Mouse (Mus musculus) liver, embryonic 15.5 days (tissue): Measurements from ENCODE around the gene Fbxl21. TPM values are rescaled to one million over a fixed set of nuclear protein-coding genes. Genes with fewer than 3 reads are reported as not detected.

Source experiments
- ATAC-seq: fragments of 200-750 bp; cut with Nextera tagmentation; 2 replicates; pipeline ENCODE4 v1.8.0; 2017; ENCODE audit warnings: moderate number of reproducible peaks, mild to moderate bottlenecking, moderate library complexity; ENCODE audit not compliant: insufficient read depth
- H3K27ac ChIP-seq: fragments of 300-500 bp; sonication (generic); replicated peaks from 2 replicates; pipeline ENCODE4 v1.5.1; 2015; ENCODE audit warnings: mild to moderate bottlenecking, inconsistent platforms
- H3K27me3 ChIP-seq: fragments of 300-500 bp; sonication (generic); 2 replicates; pipeline ENCODE4 v1.6.1; 2015; ENCODE audit warnings: mild to moderate bottlenecking, inconsistent platforms
- H3K36me3 ChIP-seq: fragments of 300-500 bp; sonication (generic); replicated peaks from 2 replicates; pipeline ENCODE4 v1.6.1; 2015; ENCODE audit warnings: moderate library complexity, mild to moderate bottlenecking, inconsistent platforms
- H3K4me1 ChIP-seq: fragments of 300-500 bp; sonication (generic); replicated peaks from 2 replicates; pipeline ENCODE4 v1.6.1; 2015; ENCODE audit warnings: inconsistent platforms
- H3K4me2 ChIP-seq: fragments of 300-500 bp; sonication (generic); 2 replicates; pipeline ENCODE4 v1.6.1; 2015; ENCODE audit warnings: moderate library complexity, mild to moderate bottlenecking, inconsistent platforms
- H3K4me3 ChIP-seq: fragments of 300-500 bp; sonication (generic); replicated peaks from 2 replicates; pipeline ENCODE4 v1.5.1; 2015; ENCODE audit warnings: mild to moderate bottlenecking, inconsistent platforms
- H3K9ac ChIP-seq: fragments of 300-500 bp; sonication (generic); 2 replicates; pipeline ENCODE4 v1.6.1; 2015; ENCODE audit warnings: moderate library complexity, mild to moderate bottlenecking, inconsistent platforms
- H3K9me3 ChIP-seq: fragments of 300-500 bp; sonication (generic); replicated peaks from 2 replicates; pipeline ENCODE4 v1.6.1; 2016; ENCODE audit warnings: inconsistent platforms
- WGBS: fragments of 180-500 bp; shearing (Covaris S2); methylation state at CpG from one replicate; pipeline ENCODE4 v1.1.7; 2015; ENCODE audit warnings: mixed read lengths; ENCODE audit not compliant: insufficient replicate concordance; 5-methylcytosine and 5-hydroxymethylcytosine counted together
- polyA plus RNA-seq: library from polyadenylated mRNA; unstranded; fragments of >200 nt; fragmentation: Nextera tagmentation; extraction: Ambion mirVana; gene quantifications from 2 replicates; pipeline ENCODE4 v1.2.1, GENCODE M21; 2015

Gene Fbxl21
- polyA plus RNA-seq, 1 experiment from 2014 or later: 0.86 TPM

- no peak for ATAC-seq
- WGBS: 58% methylated on average over 5 of the region's 5 CpGs
- H3K9me3 ChIP-seq: no peaks in the 10 kb centered on the region
- H3K27me3 ChIP-seq: no peaks in the 10 kb centered on the region
- H3K9ac ChIP-seq: no peak overlapping the region
- H3K36me3 ChIP-seq: no peaks in the 10 kb centered on the region
- H3K27ac ChIP-seq: no peak overlapping the region
- H3K4me2 ChIP-seq: no peak overlapping the region
- no peaks in the 10 kb centered on the region for H3K4me1 ChIP-seq
- H3K4me3 ChIP-seq: no peak overlapping the region
Observed at GRCm38 (mm10) chr13:56534931-56535330, 12.7 kb downstream of the Fbxl21 start.

GRCm38 (mm10) chr13:56535570-56535969, 13.3 kb downstream of the Fbxl21 start:
- Histone ChIP-seq H3K4me1 (no peaks in the 10 kb centered on the region), H3K4me3 (no peak overlapping the region), H3K36me3 (no peaks in the 10 kb centered on the region), H3K9me3 (no peaks in the 10 kb centered on the region), H3K4me2 (no peak overlapping the region), H3K27ac (no peak overlapping the region), H3K9ac (no peak overlapping the region), H3K27me3 (no peaks in the 10 kb centered on the region)
- 41% methylated on average over 5 of the region's 5 CpGs for WGBS
- ATAC-seq: no peak

DNA sequence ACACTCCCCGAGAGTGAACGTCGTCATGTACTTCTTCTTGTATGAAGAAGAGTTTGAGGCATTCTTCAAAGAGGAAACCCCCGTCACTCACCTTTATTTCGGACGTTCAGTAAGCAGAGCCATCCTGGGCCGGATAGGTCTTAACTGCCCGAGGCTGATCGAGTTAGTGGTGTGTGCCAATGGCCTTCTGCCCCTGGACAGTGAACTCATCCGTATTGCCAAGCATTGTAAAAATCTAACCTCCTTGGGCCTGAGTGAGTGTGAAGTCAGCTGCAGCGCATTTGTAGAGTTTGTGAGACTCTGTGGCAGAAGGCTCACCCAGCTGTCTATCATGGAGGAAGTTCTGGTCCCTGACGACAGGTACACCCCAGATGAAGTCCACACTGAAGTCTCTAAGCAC, 14.8 kb downstream of the Fbxl21 start:
- no peaks in the 10 kb centered on the region for H3K9me3 ChIP-seq
- no peak overlapping the region for H3K4me2 ChIP-seq
- H3K4me3 ChIP-seq: no peak overlapping the region
- no peaks in the 10 kb centered on the region for H3K36me3 ChIP-seq
- 68% methylated on average over 12 of the region's 12 CpGs for WGBS
- ATAC-seq: no peak
- no peak overlapping the region for H3K27ac ChIP-seq
- no peaks in the 10 kb centered on the region for H3K27me3 ChIP-seq
- H3K9ac ChIP-seq: no peak overlapping the region
- H3K4me1 ChIP-seq: no peaks in the 10 kb centered on the region

- ATAC-seq: no peak
- WGBS: 76% methylated on average over 4 of the region's 4 CpGs
- H3K4me3 ChIP-seq: no peak overlapping the region
Observed at GRCm38 (mm10) chr13:56539846-56540245, 17.6 kb downstream of the Fbxl21 start.

DNA sequence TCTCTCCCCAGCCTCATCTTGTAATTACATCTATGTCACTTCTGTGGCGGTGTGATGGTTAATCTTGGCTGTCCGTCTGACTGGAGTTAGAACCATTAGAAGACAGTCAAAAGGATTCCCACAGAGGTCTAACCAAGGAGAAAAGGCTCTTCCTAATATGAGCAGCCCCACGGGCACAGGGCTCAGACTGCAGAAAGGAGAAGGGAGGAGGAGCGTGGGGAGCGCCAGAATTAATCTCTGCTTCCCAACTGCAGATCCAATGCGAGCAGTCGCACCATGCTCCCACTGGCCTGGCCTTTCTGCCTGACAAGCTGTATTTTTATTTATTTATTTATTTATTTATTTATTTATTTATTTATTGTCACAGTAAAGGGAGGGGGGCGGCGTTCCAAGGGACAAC, 21.5 kb downstream of the Fbxl21 start:
- H3K9ac ChIP-seq: no peak overlapping the region
- WGBS: 67% methylated on average over 9 of the region's 9 CpGs
- no peak overlapping the region for H3K4me3 ChIP-seq
- no peaks in the 10 kb centered on the region for H3K4me1 ChIP-seq
- H3K9me3 ChIP-seq: no peaks in the 10 kb centered on the region
- H3K27me3 ChIP-seq: no peaks in the 10 kb centered on the region
- no peak overlapping the region for H3K27ac ChIP-seq
- no peak for ATAC-seq
- no peak overlapping the region for H3K4me2 ChIP-seq
- no peaks in the 10 kb centered on the region for H3K36me3 ChIP-seq

More at GRCm38 (mm10) chr13:56539846-56540245, 17.6 kb downstream of the Fbxl21 start:
- Histone ChIP-seq H3K36me3 (no peaks in the 10 kb centered on the region), H3K27me3 (no peaks in the 10 kb centered on the region), H3K4me1 (no peaks in the 10 kb centered on the region), H3K27ac (no peak overlapping the region), H3K9ac (no peak overlapping the region), H3K4me2 (no peak overlapping the region), H3K9me3 (no peaks in the 10 kb centered on the region)

DNA sequence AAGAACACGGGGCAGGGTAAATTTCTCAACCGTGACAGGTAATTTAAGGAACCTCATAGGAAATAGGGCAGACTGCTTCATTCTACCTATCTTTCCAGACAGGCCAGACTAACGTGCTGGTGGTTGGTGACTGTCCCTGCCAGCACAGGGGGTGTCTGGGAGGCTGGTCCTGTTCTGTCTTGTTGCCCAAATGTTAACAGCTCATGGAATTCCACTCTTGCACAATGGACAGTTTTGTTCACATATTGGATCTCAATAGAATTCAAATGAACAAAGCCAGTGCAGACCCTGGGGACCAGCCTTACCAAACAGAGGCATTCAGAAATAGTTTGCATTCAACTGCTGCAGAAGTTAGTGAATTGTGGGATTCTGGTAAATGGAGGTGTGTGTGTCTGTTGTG, 22.7 kb downstream of the Fbxl21 start:
- Histone ChIP-seq H3K36me3 (no peaks in the 10 kb centered on the region), H3K27me3 (no peaks in the 10 kb centered on the region), H3K4me1 (peaks cover 7% of the 10 kb centered on the region), H3K9ac (no peak overlapping the region), H3K9me3 (no peaks in the 10 kb centered on the region), H3K4me2 (no peak overlapping the region), H3K4me3 (no peak overlapping the region), H3K27ac (no peak overlapping the region)
- WGBS: 51% methylated on average over 3 of the region's 3 CpGs
- no peak for ATAC-seq

- WGBS: 53% methylated on average over 9 of the region's 9 CpGs
- Histone ChIP-seq H3K27ac (no peak within 1 kb of the TSS), H3K9ac (no peak within 1 kb of the TSS)
Observed at GRCm38 (mm10) chr13:56548401-56548800, 26.1 kb downstream of the Fbxl21 start, which contains the start of gene Lect2. TSS of gene Lect2 (minus strand) at chr13:56548502.

GRCm38 (mm10) chr13:56549364-56549763, 27.1 kb downstream of the Fbxl21 start:
- Histone ChIP-seq H3K27me3 (no peaks in the 10 kb centered on the region), H3K4me3 (no peak overlapping the region), H3K9me3 (no peaks in the 10 kb centered on the region), H3K9ac (no peak overlapping the region), H3K4me1 (peaks cover 7% of the 10 kb centered on the region), H3K27ac (no peak overlapping the region), H3K4me2 (no peak overlapping the region), H3K36me3 (no peaks in the 10 kb centered on the region)
- no peak for ATAC-seq
- 17% methylated on average over 4 of the region's 4 CpGs for WGBS

More at GRCm38 (mm10) chr13:56548401-56548800, 26.1 kb downstream of the Fbxl21 start, which contains the start of gene Lect2:
- Histone ChIP-seq H3K4me1 (peaks cover 7% of the 10 kb centered on the region), H3K27me3 (no peaks in the 10 kb centered on the region), H3K9me3 (no peaks in the 10 kb centered on the region), H3K36me3 (no peaks in the 10 kb centered on the region), H3K4me2 (peak within 1 kb of the TSS; percentile 32), H3K4me3 (peak within 1 kb of the TSS; percentile 22)
- ATAC-seq: no peak

GRCm38 (mm10) chr13:56550574-56550973, 28.3 kb downstream of the Fbxl21 start:
- WGBS: 24% methylated on average over 1 of the region's 1 CpGs
- ATAC-seq: no peak

DNA sequence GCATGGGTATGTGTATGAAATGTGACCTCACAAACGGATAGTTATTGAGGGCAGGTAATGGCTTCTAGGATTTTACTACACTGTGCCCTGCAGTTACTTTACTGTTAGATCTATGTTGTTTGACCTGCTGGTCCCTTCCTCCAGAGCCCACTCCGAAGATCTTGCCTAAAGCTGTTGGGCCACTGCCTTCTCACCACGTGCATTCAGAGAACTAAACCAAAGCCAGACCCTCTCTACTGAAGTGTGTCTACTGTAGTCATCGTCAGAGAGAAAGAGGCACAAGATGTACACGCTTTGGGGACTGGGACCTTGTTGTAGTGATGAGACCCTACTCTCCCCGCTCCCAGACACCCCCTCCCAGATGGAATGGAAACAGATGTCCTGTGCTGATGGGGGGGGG, 29.4 kb downstream of the Fbxl21 start:
- Histone ChIP-seq H3K4me1 (peaks cover 7% of the 10 kb centered on the region), H3K27ac (no peak overlapping the region), H3K4me3 (no peak overlapping the region), H3K27me3 (no peaks in the 10 kb centered on the region), H3K9ac (no peak overlapping the region), H3K4me2 (no peak overlapping the region), H3K36me3 (no peaks in the 10 kb centered on the region), H3K9me3 (no peaks in the 10 kb centered on the region)
- no peak for ATAC-seq
- 43% methylated on average over 6 of the region's 6 CpGs for WGBS

More at GRCm38 (mm10) chr13:56550574-56550973, 28.3 kb downstream of the Fbxl21 start:
- peaks cover 7% of the 10 kb centered on the region for H3K4me1 ChIP-seq
- no peak overlapping the region for H3K27ac ChIP-seq
- H3K36me3 ChIP-seq: no peaks in the 10 kb centered on the region
- no peak overlapping the region for H3K9ac ChIP-seq
- no peaks in the 10 kb centered on the region for H3K27me3 ChIP-seq
- H3K9me3 ChIP-seq: no peaks in the 10 kb centered on the region
- H3K4me2 ChIP-seq: no peak overlapping the region
- no peak overlapping the region for H3K4me3 ChIP-seq

DNA sequence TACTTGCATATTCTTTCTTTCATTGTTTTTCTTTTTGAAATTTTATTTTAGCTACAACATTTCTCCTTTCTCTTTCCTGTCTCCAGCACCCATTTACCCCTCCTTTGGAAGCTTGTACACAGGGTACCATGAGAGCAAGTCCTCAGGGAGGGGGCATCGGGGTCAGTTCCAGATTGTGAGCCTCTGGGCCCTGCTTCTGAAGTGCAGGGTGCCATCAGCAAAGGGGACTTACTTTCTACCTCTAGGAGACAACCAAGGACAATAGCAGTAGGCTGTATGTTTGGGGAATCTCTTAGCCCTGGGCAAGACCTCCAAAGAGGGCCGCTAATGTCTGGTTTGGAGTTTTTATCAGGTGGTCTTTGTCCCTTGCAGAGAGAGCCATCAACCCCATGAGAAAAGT, 31.7 kb downstream of the Fbxl21 start:
- Histone ChIP-seq H3K4me3 (no peak overlapping the region), H3K4me1 (peaks cover 7% of the 10 kb centered on the region), H3K27ac (no peak overlapping the region), H3K4me2 (no peak overlapping the region), H3K36me3 (no peaks in the 10 kb centered on the region), H3K9ac (no peak overlapping the region), H3K9me3 (no peaks in the 10 kb centered on the region), H3K27me3 (no peaks in the 10 kb centered on the region)
- no peak for ATAC-seq
- 48% methylated on average over 2 of the region's 2 CpGs for WGBS

DNA sequence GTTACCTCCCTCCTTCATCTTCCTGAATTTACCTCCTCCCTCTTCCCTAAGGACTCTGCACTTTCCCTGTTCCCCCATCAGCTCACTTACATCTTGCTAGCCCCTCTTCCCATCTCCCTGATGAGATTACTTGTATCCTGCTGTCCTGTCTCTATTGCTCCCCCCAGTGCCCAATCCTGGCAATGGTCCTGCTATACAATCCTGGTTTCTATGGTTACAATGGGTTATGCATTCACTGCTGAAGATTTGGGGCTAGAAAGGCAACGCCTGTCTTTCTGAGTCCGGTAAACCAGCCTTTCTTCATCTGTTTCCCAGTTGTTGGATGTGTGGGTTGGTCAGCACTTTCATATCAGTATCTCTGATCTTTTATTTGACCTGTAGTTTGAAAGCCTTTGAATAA, 32.1 kb downstream of the Fbxl21 start:
- 8% methylated on average over 2 of the region's 2 CpGs for WGBS
- H3K36me3 ChIP-seq: no peaks in the 10 kb centered on the region

More for the DNA sequence above, 32.1 kb downstream of the Fbxl21 start:
- Histone ChIP-seq H3K27me3 (no peaks in the 10 kb centered on the region), H3K4me1 (peaks cover 4% of the 10 kb centered on the region), H3K4me2 (no peak overlapping the region), H3K27ac (no peak overlapping the region), H3K9ac (no peak overlapping the region), H3K4me3 (no peak overlapping the region), H3K9me3 (no peaks in the 10 kb centered on the region)
- ATAC-seq: no peak
